Mouse (Mus musculus) frontal cortex, postnatal 25 days (tissue): Measurements from ENCODE around the gene C1qc.

Experiments used
- DNase-seq, 2 experiments: peaks; one replicate each; pipeline ENCODE4 v3.0.0; 2022; ENCODE audit warnings: low spot score in 2 of 2

The C1qc gene

GRCm38 (mm10) chr4:136892811-136893210, at the start of gene C1qc:
C1qc (minus strand) TSS chr4:136893065.
- DNase-seq: no peak

GRCm38 (mm10) chr4:136937935-136938334, 45.1 kb upstream of the C1qc start:
- DNase-seq: no peak

GRCm38 (mm10) chr4:136937344-136937743, 44.5 kb upstream of the C1qc start:
- DNase-seq: no peak

GRCm38 (mm10) chr4:136934746-136935613, 42.1 kb upstream of the C1qc start:
- no peak for DNase-seq

- DNase-seq: no peak
These were observed 37.6 kb upstream of the C1qc start for GRCm38 (mm10) chr4:136930474-136930873.

GRCm38 (mm10) chr4:136928928-136929327, 36.1 kb upstream of the C1qc start:
- DNase-seq: no peak

GRCm38 (mm10) chr4:136925804-136926203, 32.9 kb upstream of the C1qc start:
- no peak for DNase-seq

- no peak for DNase-seq
These were observed 31.7 kb upstream of the C1qc start for GRCm38 (mm10) chr4:136924529-136924928.

- DNase-seq: no peak
These were observed 26.7 kb upstream of the C1qc start for GRCm38 (mm10) chr4:136919526-136919925.

GRCm38 (mm10) chr4:136918834-136919233, 26.0 kb upstream of the C1qc start:
- DNase-seq: no peak

GRCm38 (mm10) chr4:136917165-136917524, 24.3 kb upstream of the C1qc start:
- no peak for DNase-seq

- no peak for DNase-seq
These were observed 23.7 kb upstream of the C1qc start for GRCm38 (mm10) chr4:136916359-136917164.

GRCm38 (mm10) chr4:136912841-136913240, 20.0 kb upstream of the C1qc start:
- no peak for DNase-seq

GRCm38 (mm10) chr4:136911804-136912203, 18.9 kb upstream of the C1qc start:
- DNase-seq: no peak

- no peak for DNase-seq
These were observed 18.4 kb upstream of the C1qc start for GRCm38 (mm10) chr4:136911211-136911646.

- DNase-seq: no peak
These were observed 14.9 kb upstream of the C1qc start for GRCm38 (mm10) chr4:136907809-136908208.

GRCm38 (mm10) chr4:136907033-136907432, 14.2 kb upstream of the C1qc start:
- no peak for DNase-seq

GRCm38 (mm10) chr4:136904767-136905539, 12.1 kb upstream of the C1qc start:
- no peak for DNase-seq

- no peak for DNase-seq
These were observed 6.3 kb upstream of the C1qc start for GRCm38 (mm10) chr4:136899154-136899553.

GRCm38 (mm10) chr4:136898637-136899036, 5.8 kb upstream of the C1qc start, which contains the start of gene C1qa:
C1qa (minus strand) TSS chr4:136898803.
- DNase-seq: no peak

- no peak for DNase-seq
These were observed 5.3 kb upstream of the C1qc start for GRCm38 (mm10) chr4:136898084-136898598.

GRCm38 (mm10) chr4:136896461-136896860, 3.6 kb upstream of the C1qc start:
- DNase-seq: no peak
